Mouse (Mus musculus): ENCODE data around the gene Plxdc1. TPM values are rescaled to one million over a fixed set of nuclear protein-coding genes. Genes with fewer than 3 reads are reported as not detected.
A peak's percentile ranks its signal among the peaks of the same experiment; 100 is the strongest.

Gene Plxdc1
- polyA plus RNA-seq, 1 experiment from 2014 or later = 1.0 TPM

DNA sequence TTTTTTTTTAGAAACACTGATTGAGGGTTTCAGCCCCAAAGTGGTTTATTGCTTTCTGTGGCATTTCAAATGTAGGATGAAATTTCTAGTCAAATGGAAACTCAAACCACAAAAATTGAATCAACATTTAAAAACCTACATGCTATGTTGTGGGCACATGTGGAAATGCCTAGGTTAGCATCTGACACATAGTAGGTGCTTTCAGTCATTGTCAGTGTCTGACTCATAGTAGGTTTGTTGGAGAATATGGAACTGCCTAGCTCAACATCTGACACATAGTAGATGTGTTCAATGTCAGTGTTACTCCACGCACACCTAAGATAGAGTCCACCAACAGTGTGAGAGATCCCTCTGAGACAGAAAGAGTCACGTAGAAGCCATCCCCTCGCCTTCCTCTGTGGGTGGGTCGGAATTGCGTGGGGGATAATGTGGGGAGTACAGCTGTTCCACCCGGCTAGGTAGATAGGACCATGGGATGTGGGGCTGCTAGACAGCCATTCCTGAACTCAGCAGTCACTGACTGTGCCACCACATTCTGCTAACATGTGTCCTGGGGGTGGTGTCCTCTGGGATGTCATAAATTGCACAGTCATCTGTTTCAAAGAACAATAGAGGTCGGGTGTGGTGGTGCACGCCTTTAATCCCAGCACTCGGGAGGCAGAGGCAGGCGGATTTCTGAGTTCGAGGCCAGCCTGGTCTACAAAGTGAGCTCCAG lies 77.5 kb downstream of the Plxdc1 start:
- H3K4me3 ChIP-seq (replicated peaks; ENCODE audit: low read length) = no peak overlapping the region
- H3K4me2 ChIP-seq (ENCODE audit: low read depth, low read length) = no peak overlapping the region
- 80% methylated on average over 11 of the region's 11 CpGs for WGBS

DNA sequence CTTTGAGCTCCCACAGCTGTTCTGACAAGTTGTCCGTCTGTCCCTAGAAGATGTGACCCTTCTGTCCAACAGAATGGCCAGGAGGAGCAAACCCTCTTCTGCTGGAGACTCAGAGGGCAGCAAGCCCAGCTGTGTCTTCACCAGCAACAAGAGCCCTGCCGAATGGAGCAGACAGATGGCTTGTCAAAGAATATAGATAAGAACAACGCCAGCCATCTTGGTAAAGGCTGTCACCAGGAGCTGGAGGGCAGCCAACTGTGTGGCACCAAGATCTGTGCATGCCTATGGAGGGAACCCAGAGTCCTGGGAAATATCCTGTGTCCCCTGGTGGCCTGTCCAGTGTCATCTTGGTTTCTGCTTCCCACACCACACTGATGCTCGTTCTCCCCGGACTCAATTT lies 78.3 kb downstream of the Plxdc1 start:
- no peak overlapping the region for H3K4me3 ChIP-seq (replicated peaks; ENCODE audit: low read length)
- H3K27ac ChIP-seq (ENCODE audit: low read length) = no peak overlapping the region
- H3K36me3 ChIP-seq (ENCODE audit: control insufficient read depth, insufficient read depth, low read length) = no peaks in the 10 kb centered on the region
- 74% methylated on average over 5 of the region's 5 CpGs for WGBS
- no peak overlapping the region for H3K9ac ChIP-seq (ENCODE audit: low read length)
- H3K4me1 ChIP-seq (ENCODE audit: control insufficient read depth, insufficient read depth, low read length) = no peaks in the 10 kb centered on the region
- no peak for ATAC-seq (ENCODE audit: insufficient read depth, low FRiP score)
- H3K9me3 ChIP-seq (replicated peaks; ENCODE audit: control insufficient read depth, low read length) = no peaks in the 10 kb centered on the region
- H3K4me2 ChIP-seq (ENCODE audit: low read depth, low read length) = no peak overlapping the region
- H3K27me3 ChIP-seq (ENCODE audit: control insufficient read depth, insufficient read depth, low read length) = no peaks in the 10 kb centered on the region

More for the DNA sequence above, 77.5 kb downstream of the Plxdc1 start:
- H3K4me1 ChIP-seq (ENCODE audit: control insufficient read depth, insufficient read depth, low read length) = no peaks in the 10 kb centered on the region
- no peaks in the 10 kb centered on the region for H3K27me3 ChIP-seq (ENCODE audit: control insufficient read depth, insufficient read depth, low read length)
- H3K36me3 ChIP-seq (ENCODE audit: control insufficient read depth, insufficient read depth, low read length) = no peaks in the 10 kb centered on the region
- no peak overlapping the region for H3K27ac ChIP-seq (ENCODE audit: low read length)
- H3K9me3 ChIP-seq (replicated peaks; ENCODE audit: control insufficient read depth, low read length) = no peaks in the 10 kb centered on the region
- H3K9ac ChIP-seq (ENCODE audit: low read length) = no peak overlapping the region
- no peak for ATAC-seq (ENCODE audit: insufficient read depth, low FRiP score)

DNA sequence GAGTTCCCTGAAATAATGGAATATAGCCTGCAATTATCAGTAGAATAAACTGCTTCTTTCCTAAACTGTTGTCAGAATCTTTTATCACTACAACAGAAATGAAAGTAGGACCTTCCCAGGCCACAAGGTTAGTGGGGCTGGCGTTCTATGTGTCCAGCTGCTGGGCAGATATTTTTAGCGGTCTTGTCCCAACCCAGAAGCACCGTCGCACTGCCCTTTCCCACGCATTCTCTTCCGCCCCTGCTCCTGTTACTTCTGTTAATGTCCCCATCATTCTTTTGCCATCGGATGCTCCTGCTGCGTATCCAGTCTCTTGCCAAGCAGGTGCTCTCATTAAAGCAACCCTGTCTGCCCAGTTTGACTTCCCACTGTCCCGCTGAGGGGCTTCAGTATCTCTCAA lies 79.3 kb downstream of the Plxdc1 start:
- Histone ChIP-seq H3K27me3 (ENCODE audit: control insufficient read depth, insufficient read depth, low read length) (no peaks in the 10 kb centered on the region), H3K36me3 (ENCODE audit: control insufficient read depth, insufficient read depth, low read length) (no peaks in the 10 kb centered on the region), H3K9ac (ENCODE audit: low read length) (no peak overlapping the region), H3K27ac (ENCODE audit: low read length) (no peak overlapping the region), H3K9me3 (replicated peaks; ENCODE audit: control insufficient read depth, low read length) (no peaks in the 10 kb centered on the region), H3K4me1 (ENCODE audit: control insufficient read depth, insufficient read depth, low read length) (no peaks in the 10 kb centered on the region), H3K4me2 (ENCODE audit: low read depth, low read length) (no peak overlapping the region), H3K4me3 (replicated peaks; ENCODE audit: low read length) (no peak overlapping the region)
- WGBS = 82% methylated on average over 9 of the region's 9 CpGs
- no peak for ATAC-seq (ENCODE audit: insufficient read depth, low FRiP score)

GRCm38 (mm10) chr11:97905941-97906340 lies 80.3 kb downstream of the Plxdc1 start:
- H3K4me1 ChIP-seq (ENCODE audit: control insufficient read depth, insufficient read depth, low read length) = no peaks in the 10 kb centered on the region
- H3K36me3 ChIP-seq (ENCODE audit: control insufficient read depth, insufficient read depth, low read length) = no peaks in the 10 kb centered on the region
- no peak for ATAC-seq (ENCODE audit: insufficient read depth, low FRiP score)
- no peaks in the 10 kb centered on the region for H3K27me3 ChIP-seq (ENCODE audit: control insufficient read depth, insufficient read depth, low read length)
- 50% methylated on average over 2 of the region's 2 CpGs for WGBS
- no peak overlapping the region for H3K4me2 ChIP-seq (ENCODE audit: low read depth, low read length)
- H3K9ac ChIP-seq (ENCODE audit: low read length) = no peak overlapping the region
- H3K4me3 ChIP-seq (replicated peaks; ENCODE audit: low read length) = no peak overlapping the region
- no peaks in the 10 kb centered on the region for H3K9me3 ChIP-seq (replicated peaks; ENCODE audit: control insufficient read depth, low read length)
- H3K27ac ChIP-seq (ENCODE audit: low read length) = no peak overlapping the region

- Histone ChIP-seq H3K27ac (ENCODE audit: low read length) (no peak overlapping the region), H3K4me2 (ENCODE audit: low read depth, low read length) (no peak overlapping the region), H3K36me3 (ENCODE audit: control insufficient read depth, insufficient read depth, low read length) (no peaks in the 10 kb centered on the region), H3K4me3 (replicated peaks; ENCODE audit: low read length) (no peak overlapping the region), H3K9ac (ENCODE audit: low read length) (no peak overlapping the region), H3K4me1 (ENCODE audit: control insufficient read depth, insufficient read depth, low read length) (no peaks in the 10 kb centered on the region), H3K9me3 (replicated peaks; ENCODE audit: control insufficient read depth, low read length) (no peaks in the 10 kb centered on the region), H3K27me3 (ENCODE audit: control insufficient read depth, insufficient read depth, low read length) (no peaks in the 10 kb centered on the region)
- 90% methylated on average over 2 of the region's 2 CpGs for WGBS
- ATAC-seq (ENCODE audit: insufficient read depth, low FRiP score) = no peak
Measured at GRCm38 (mm10) chr11:97905540-97905939, 80.7 kb downstream of the Plxdc1 start.

GRCm38 (mm10) chr11:97904801-97905200 lies 81.4 kb downstream of the Plxdc1 start:
- no peak overlapping the region for H3K27ac ChIP-seq (ENCODE audit: low read length)
- H3K4me2 ChIP-seq (ENCODE audit: low read depth, low read length) = no peak overlapping the region
- no peaks in the 10 kb centered on the region for H3K4me1 ChIP-seq (ENCODE audit: control insufficient read depth, insufficient read depth, low read length)
- no peaks in the 10 kb centered on the region for H3K9me3 ChIP-seq (replicated peaks; ENCODE audit: control insufficient read depth, low read length)
- no peak for ATAC-seq (ENCODE audit: insufficient read depth, low FRiP score)
- H3K27me3 ChIP-seq (ENCODE audit: control insufficient read depth, insufficient read depth, low read length) = no peaks in the 10 kb centered on the region
- no peak overlapping the region for H3K9ac ChIP-seq (ENCODE audit: low read length)
- no peak overlapping the region for H3K4me3 ChIP-seq (replicated peaks; ENCODE audit: low read length)
- 86% methylated on average over 13 of the region's 13 CpGs for WGBS
- H3K36me3 ChIP-seq (ENCODE audit: control insufficient read depth, insufficient read depth, low read length) = no peaks in the 10 kb centered on the region

- H3K9ac ChIP-seq (ENCODE audit: low read length) = no peak overlapping the region
- no peak for ATAC-seq (ENCODE audit: insufficient read depth, low FRiP score)
- no peak overlapping the region for H3K27ac ChIP-seq (ENCODE audit: low read length)
- H3K4me1 ChIP-seq (ENCODE audit: control insufficient read depth, insufficient read depth, low read length) = peaks cover 2% of the 10 kb centered on the region; the same call in 1 of the 2 replicates
- 61% methylated on average over 6 of the region's 6 CpGs for WGBS
- no peaks in the 10 kb centered on the region for H3K9me3 ChIP-seq (replicated peaks; ENCODE audit: control insufficient read depth, low read length)
- H3K27me3 ChIP-seq (ENCODE audit: control insufficient read depth, insufficient read depth, low read length) = no peaks in the 10 kb centered on the region
- H3K4me2 ChIP-seq (ENCODE audit: low read depth, low read length) = no peak overlapping the region
- no peak overlapping the region for H3K4me3 ChIP-seq (replicated peaks; ENCODE audit: low read length)
- no peaks in the 10 kb centered on the region for H3K36me3 ChIP-seq (ENCODE audit: control insufficient read depth, insufficient read depth, low read length)
Measured at GRCm38 (mm10) chr11:97901806-97902205, 84.4 kb downstream of the Plxdc1 start.

DNA sequence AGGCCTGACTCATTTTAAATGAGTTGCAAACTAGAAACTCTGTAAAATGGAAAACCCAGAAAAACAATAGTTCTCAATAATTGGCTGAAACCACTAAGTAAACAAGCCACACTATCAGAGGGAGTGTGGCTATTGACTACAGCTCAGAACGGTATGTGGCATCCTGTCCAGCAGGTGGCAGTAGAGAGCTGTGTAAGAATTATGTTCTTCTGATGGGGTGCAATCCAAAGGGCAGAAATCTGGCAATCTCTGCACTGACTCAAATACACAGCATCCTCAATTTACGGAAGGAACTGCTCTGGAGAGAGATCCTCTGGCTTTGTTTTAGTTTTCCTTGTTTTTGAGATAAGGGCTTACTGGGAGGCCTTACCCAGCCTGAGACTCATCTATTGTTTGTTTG lies 86.4 kb downstream of the Plxdc1 start:
- Histone ChIP-seq H3K4me1 (ENCODE audit: control insufficient read depth, insufficient read depth, low read length) (peaks cover 3% of the 10 kb centered on the region; the same call in 1 of the 2 replicates), H3K27me3 (ENCODE audit: control insufficient read depth, insufficient read depth, low read length) (no peaks in the 10 kb centered on the region), H3K9ac (ENCODE audit: low read length) (no peak overlapping the region), H3K36me3 (ENCODE audit: control insufficient read depth, insufficient read depth, low read length) (no peaks in the 10 kb centered on the region), H3K27ac (ENCODE audit: low read length) (no peak overlapping the region), H3K4me2 (ENCODE audit: low read depth, low read length) (no peak overlapping the region), H3K4me3 (replicated peaks; ENCODE audit: low read length) (no peak overlapping the region), H3K9me3 (replicated peaks; ENCODE audit: control insufficient read depth, low read length) (no peaks in the 10 kb centered on the region)
- ATAC-seq (ENCODE audit: insufficient read depth, low FRiP score) = peak; percentile 77; the same call in 1 of the 2 replicates
- WGBS = 2% methylated on average over 2 of the region's 2 CpGs

DNA sequence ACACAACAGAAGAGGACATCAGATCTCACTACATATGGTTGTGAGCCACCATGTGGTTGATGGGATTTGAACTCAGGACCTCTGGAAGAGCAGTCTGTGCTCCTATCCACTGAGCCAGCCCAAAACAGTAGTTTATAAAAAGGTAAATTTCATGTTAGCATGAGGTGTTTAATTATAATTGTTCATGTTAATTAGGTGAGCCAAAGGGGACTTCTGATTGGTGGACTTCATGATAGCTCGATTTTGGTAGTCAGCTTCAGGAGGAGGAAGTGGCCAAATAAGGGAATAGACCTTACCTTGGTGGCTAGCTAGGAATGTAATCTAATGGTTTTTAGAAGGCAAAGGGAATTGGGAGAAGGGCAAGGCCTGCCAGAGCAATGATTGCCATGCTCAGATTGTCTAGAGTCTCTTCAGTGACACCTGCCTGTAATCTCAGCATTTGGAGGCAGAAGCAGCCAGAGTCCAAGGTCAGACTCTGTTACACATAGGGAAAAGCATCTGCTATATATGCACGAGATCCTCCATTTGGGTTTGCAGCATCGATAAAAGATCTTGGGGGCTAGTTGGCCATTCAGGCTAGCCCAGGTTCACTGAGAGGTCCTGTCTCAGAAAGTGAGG lies 88.6 kb downstream of the Plxdc1 start:
- Histone ChIP-seq H3K9me3 (replicated peaks; ENCODE audit: control insufficient read depth, low read length) (no peaks in the 10 kb centered on the region), H3K4me1 (ENCODE audit: control insufficient read depth, insufficient read depth, low read length) (peaks cover 3% of the 10 kb centered on the region; the same call in 1 of the 2 replicates), H3K36me3 (ENCODE audit: control insufficient read depth, insufficient read depth, low read length) (no peaks in the 10 kb centered on the region), H3K27ac (ENCODE audit: low read length) (no peak overlapping the region), H3K9ac (ENCODE audit: low read length) (no peak overlapping the region), H3K27me3 (ENCODE audit: control insufficient read depth, insufficient read depth, low read length) (no peaks in the 10 kb centered on the region), H3K4me2 (ENCODE audit: low read depth, low read length) (no peak overlapping the region), H3K4me3 (replicated peaks; ENCODE audit: low read length) (no peak overlapping the region)
- no peak for ATAC-seq (ENCODE audit: insufficient read depth, low FRiP score)
- whole genome bisulfite sequencing = 77% methylated on average over 3 of the region's 3 CpGs
